Mouse (Mus musculus): ENCODE measurements around the gene Strn.

The Strn gene

DNA sequence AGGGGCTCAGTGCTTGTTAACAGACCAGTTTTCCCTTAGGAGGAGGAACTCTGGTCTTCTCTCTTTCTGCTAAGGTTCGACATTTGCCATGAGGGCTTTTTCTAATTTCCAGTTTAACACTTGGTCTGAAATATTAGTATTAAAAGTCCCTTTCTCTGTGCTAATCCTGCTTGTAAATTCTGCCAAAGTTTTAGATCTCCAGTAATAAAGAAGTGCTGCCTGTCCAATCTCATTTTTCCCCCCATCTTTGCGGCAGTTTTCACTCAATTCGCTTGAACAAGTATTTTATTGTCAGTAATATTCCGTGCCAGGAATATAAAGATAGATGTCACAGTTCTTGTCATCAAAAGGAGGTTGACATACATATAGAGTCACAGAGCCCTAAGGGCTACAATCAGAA is at the start of gene Strn:
Gene Strn, minus strand, starts transcription at position 101 of the 400 bp plus-strand sequence.
- no peak for DNase-seq

DNA sequence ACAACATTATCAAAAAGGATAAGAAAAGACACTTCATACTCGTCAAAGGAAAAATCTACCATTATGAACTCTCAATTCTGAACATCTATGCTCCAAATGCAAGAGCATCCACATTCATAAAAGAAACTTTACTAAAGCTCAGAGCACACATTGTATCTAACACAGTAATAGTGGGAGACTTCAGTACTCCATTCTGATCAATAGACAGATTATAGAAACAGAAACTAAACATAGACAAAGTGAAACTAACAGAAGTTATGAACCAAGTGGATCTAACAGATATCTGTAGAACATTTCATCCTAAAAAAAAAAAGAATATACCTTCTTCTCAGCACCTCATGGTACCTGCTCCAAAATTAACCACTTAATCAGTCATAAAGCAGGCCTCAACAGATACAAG is 41.8 kb upstream of the Strn start:
- DNase-seq = no peak

DNA sequence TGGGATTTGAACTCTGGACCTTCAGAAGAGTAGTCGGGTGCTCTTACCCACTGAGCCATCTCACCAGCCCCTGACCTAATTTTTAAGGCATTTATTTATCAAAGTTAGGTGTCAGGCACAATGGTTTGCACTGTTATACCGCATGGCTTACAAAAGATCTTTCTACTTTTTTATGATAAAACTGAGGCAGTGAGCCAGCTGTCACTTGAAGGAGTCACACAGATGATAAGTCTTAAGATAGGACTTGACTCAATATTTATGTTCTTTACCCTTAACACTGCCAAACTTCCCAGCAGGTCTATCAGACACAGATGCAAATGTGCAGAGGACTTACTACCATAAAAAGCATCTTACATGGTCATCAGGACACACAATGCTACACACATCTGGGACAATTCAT is 35.3 kb upstream of the Strn start:
- DNase-seq = no peak

- no peak for DNase-seq
Observed at GRCm38 (mm10) chr17:78770932-78771331, 33.9 kb upstream of the Strn start.

- DNase-seq = no peak
Observed at GRCm38 (mm10) chr17:78769341-78769740, 32.3 kb upstream of the Strn start.

DNA sequence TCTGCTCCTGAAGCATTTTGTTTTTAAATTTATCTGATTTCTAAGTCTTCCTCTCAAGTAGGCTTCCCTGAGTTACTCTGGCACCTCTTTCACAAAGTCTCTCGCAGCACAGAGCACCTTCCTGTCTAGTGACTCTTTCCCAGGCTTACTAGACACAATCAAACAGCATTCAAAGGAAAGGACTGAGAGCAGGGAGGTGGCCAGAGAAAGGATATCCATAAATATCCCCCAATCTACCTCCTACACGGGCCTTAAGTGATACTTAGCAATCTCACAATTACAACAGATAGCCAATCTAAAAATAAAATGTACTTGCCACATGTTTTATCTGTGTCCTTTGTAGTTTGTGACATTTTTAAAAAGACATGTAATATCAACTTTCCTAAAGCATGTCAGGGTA is 31.9 kb upstream of the Strn start:
- no peak for DNase-seq

GRCm38 (mm10) chr17:78767546-78767945 is 30.6 kb upstream of the Strn start:
- DNase-seq = no peak

DNA sequence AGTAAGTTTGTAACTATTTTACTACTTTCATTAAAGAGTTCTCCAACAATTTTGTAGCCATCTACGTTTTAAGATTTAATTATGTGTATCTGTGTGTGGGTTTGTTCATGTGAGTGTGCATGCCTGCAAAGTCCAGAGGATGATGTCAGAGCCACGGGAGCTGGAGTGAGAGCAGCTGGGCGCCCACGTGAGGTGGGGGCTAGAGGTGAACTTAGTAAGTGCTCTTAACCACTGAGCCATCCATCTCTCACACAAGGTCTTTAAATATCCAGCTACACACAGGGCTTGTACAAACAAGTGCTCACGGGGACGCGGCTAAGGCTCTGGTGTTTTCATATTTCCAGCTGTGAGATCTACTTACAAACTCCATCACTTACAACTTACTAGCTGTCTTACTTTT is 29.1 kb upstream of the Strn start:
- no peak for DNase-seq

- no peak for DNase-seq
Observed at GRCm38 (mm10) chr17:78763272-78763671, 26.3 kb upstream of the Strn start.

- DNase-seq = no peak
Observed at GRCm38 (mm10) chr17:78752938-78753655, 16.1 kb upstream of the Strn start.

- no peak for DNase-seq
Observed at GRCm38 (mm10) chr17:78752064-78752463, 15.1 kb upstream of the Strn start.

GRCm38 (mm10) chr17:78748440-78748839 is 11.4 kb upstream of the Strn start:
- no peak for DNase-seq

GRCm38 (mm10) chr17:78738416-78738815 is 1.4 kb upstream of the Strn start:
- no peak for DNase-seq

- no peak for DNase-seq
Observed at GRCm38 (mm10) chr17:78737771-78738170, 775 bp upstream of the Strn start.

- DNase-seq = peak; percentile 99
Observed at GRCm38 (mm10) chr17:78736473-78736988, 465 bp downstream of the Strn start.

DNA sequence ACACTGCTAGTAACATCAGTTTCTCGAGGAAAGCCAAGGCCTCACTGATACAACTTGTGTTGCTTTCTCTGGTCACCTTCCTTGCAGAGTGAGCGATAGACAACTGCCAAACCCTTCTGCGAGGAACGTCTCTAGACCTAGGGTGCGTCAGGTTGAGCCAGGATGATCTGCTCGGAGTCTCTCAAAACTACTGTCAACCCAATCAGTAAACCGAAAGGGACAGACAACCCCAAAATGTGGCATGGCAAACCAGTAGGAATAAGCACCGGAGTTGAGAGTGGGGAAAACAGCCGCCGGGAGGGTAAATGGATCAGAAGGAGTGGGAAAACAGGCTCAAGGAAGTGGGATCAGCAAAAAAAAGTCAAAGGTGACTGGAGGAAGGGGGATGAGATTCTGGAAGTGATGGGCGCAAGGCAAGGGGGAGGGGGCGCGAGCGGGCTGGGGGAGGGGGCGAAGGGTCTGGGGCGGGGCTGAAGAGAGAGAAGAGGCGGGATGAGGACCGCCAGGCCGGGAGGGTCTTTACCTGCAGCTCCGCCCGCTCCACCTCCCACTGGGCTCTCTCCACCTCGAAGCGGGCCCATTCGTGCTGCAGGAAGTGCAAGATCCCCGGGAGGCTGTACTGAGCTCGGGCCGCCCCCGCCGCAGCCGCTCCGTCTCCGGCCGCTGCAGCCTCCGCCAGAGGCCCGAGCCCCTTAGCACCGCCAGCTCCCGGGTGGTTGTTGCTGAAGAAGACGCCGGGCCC is 1.1 kb downstream of the Strn start:
- peak; percentile 17 for DNase-seq

DNA sequence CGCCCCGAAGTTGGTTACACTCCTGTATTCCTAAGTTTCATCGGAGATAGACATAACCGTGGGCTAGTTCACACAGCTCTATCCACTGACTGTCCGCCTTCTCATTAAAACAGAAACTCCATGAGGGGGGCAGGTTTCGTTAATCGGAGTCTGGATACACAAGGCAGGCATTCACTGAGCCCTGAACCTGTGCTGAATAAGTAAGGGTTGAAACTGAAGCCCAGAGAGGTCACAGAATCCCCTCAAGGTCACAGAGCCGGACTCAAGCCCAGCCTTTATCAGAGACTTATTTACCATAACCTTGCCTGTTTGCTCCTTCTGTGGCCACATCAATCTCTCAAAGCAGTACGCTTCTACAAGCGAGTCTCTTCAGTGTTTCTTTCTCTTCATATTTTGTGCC is 2.2 kb downstream of the Strn start:
- DNase-seq = no peak

DNA sequence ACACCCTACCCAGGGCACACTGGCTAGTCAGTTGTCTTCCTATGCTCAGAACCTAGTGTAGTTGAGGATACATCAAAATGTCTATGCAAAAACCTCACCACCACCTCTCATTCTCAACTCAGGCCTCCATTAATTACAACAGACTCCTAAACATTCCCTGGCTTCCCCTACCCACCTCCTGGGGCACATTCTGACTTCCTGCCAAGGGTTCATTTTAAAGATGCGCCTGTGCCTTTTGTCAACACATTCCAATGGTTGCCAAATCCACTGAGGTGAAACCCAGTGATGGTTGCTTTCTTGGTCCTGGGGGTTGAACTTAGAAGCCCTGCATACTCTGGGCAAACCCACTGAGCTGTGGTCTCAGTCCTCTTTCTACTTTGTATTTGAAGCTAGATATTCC is 4.9 kb downstream of the Strn start:
- no peak for DNase-seq

- peak; percentile 15 for DNase-seq
Observed at GRCm38 (mm10) chr17:78726746-78727449, 10.1 kb downstream of the Strn start.

DNA sequence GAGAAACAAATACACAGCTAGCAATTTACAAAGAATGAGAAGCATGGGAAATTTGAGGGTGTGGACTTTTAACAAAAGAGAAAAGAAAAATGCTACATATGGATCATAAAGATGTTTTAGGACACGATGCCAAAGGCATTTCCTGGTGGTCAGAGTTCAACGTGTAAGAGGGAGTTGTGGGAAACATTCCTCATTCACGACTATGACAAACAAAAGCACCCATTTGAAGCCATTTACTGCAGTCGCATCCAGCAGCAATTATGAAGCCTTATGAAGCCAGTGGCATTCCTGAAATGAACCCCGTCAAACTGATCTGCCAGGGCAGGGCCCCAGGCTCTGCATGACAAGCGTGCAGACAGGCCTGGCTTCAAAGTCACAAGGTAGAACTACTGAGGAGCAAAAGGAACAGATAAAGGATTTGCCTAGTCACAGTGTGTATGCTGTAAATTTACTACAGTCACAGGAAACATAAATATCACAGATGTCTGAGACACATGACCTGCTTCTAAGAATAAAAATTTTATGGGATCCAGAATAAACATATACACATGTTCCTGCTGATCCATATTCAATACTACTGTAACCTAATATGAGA is 12.4 kb downstream of the Strn start:
- no peak for DNase-seq

DNA sequence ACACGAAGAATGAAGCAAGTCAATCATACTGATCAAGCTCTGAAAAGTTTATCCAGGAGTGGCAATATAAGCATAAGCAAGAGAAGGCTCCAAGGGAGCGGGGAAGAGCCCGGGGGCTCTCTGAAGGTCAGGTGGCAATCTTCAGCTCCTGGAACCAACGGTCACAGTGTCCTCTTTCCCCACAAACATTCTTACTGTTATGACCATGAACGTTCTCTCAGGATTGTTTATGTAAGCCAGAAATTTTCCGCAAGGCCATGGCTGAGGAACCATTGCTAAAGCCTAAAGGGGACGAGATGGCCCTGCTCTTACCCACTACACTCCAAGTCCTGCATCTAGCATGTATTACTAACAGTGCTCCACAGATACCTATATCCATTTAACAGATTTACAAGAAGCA is 15.3 kb downstream of the Strn start:
- no peak for DNase-seq

DNA sequence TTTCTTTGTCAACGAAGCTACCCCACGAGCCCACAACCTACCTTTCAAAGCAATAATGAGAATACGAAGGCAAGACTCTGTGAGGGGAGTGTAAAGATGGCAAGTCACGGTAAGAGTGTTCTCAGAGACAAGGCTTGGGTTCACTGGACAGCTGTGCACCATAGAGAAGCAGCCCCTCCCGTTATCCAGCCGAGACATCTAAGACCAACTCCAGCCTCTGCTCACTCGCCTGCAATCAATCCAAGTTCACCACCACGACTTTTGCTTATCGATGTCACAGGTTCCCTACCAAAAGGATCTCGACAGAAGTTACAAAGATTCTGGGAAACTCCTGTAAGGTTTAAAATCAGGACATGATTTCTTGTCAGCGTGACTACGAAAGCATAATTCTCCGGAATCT is 17.9 kb downstream of the Strn start:
- no peak for DNase-seq

DNA sequence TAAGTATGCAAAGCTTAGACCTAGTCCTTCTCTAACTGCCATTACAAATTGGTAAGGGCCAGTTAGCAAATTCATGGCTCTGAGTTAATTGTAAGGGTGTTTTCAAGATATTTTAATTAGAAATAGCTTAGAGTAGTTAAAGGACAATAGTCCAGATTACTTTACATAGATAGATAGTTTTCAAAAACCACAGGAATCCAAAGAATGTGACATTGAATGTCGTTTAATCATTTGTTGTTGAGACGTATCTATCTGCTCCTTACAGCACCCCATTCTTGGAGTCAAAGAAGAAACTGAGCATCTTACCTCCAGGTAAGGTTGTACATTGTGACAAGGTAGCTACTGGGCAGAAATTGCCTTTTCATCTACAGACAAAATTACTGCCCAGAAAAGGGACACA is 26.7 kb downstream of the Strn start:
- DNase-seq = no peak
